Mouse (Mus musculus): Measurements from ENCODE around the gene Bcat2.

- TF ChIP-seq CTCF (IDR thresholded peaks at IDR 0.05) (no peak), EP300 (IDR thresholded peaks at IDR 0.05) (no peak)
Observed at GRCm38 (mm10) chr7:45605704-45606289, 35.8 kb downstream of the Bcat2 start.
